Mouse (Mus musculus) skeletal muscle tissue, adult 2 months (tissue): Measurements from ENCODE around the gene Appl1.

ENCODE experiments used
- DNase-seq: peaks from one replicate; pipeline ENCODE4 v3.0.0-alpha.2; 2012; ENCODE audit warnings: low read depth, low spot score

Gene Appl1

DNA sequence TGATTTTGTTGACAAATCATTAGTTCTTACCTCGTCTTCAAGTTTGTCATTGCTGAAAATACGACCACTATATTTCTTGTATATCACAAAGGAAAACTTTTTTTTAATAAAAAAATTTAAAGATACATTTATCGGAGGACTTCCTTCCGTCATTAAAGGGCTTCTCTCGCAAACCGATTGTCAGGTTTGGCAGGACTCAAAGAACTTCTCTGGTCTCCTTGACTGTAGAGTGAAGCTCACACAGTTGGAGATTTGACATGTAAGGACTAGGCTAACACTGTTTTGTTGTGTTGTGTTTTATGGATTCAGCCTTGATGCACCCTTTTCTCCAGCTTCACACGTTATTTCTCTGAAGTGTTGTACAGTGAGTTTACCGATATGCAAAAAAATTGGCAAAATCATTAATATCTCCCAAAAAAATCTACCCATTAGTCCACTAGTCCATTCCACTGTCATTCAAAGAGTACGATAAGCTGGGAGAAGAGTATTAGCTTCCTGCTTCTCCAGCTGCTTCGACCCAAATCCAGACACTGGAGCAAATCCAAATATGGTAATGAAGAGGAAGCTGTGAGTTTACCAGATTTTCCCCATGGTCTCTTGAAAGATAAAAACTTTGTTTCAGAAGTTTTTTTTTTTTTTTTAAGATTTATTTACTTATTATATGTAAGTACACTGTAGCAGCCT lies at the start of gene Appl1:
Appl1 (minus strand) TSS at position 127 of the 684 bp plus-strand sequence.
- no peak for DNase-seq

DNA sequence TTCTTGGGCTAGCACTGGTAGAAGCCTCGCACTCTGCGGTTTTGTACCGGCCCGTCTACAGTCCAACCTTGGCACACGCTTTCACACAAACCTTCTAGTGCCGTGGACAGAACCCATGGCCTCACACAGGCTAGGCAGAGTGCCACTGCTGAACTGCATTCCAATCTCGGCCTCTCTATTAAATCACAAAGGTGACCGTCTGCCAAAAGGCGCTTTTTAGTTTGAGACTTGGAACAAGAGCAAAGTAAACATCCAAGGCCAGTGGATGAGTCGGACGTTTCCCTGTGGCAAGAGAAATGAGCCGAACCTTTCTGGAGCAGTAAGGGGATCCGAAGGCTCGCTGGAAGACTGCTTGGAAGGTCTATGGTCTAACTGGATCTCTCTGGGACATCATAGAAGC lies 48.8 kb upstream of the Appl1 start:
- no peak for DNase-seq

DNA sequence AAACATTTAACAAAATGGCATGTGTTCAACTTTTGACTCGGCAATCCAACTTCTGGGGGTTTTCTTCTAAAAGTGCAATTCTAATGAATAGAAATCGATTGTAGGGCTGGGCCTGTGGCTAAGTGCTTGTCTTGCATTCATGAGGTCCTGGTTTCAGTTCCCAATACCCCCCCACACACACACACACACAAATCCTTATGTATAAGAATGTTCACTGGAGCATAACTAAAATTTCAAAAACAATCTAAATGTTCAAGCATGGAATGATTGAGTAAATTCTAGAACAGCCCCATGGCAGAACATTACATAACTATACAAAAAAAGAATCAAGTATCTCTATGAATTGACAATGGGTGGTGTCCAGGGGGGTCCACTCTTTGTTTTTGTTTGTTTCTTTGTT lies 46.9 kb upstream of the Appl1 start:
- no peak for DNase-seq

DNA sequence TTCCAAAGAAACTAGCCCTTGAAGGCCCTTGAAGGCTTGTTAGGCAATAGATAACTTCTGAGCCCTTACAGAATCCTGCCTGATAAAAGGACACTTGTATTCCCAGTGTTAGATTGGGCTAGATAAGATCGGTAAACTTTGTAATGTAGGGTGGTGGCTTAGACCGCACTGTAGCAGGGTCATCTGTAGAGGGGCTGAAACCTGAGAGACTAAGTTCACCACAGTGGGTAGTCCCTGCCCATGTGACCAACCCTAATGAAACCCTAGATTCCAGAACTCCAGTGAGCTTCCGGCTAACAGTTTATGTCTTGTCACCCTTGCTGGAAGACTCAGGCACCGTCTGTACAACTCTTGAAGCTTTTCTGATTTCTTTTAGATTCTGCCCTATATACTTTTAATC lies 42.6 kb upstream of the Appl1 start:
- no peak for DNase-seq

DNA sequence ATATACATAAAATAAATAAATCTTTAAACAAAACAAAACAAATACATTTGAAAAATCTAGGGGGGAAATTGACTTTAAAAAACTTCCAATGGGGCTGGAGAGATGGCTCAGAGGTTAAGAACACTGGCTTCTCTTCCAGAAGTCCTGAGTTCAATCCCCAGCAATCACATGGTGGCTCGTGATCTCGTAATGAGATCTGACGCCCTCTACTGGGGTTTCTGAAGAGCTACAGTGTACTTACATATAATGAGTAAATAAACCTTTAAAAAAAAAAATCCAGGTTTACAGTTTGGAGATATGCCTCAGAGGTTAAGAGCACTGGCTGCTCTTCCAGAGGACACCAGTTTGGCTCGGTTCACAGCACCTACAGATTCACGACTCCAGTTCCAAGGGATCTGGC lies 40.5 kb upstream of the Appl1 start:
- DNase-seq = no peak

DNA sequence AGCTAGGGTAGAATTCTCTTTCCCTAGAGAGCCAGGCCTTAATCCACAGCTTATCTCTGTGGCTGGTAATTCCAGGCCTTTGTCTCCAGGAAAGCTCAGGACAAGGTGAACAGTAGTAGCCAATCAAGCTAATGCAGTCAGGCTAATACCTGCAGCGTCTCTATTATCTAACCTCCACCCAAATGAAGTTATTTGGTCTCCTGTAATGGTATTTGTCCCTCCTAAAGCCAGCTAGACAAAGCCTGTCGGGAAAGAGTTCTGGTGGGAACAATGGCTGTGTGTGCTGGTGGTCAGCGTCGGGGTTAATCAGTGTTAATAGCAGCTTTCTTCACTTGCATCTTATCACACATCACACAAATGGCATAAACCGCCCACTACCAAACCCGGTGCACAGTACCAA lies 34.9 kb upstream of the Appl1 start:
- DNase-seq = no peak

DNA sequence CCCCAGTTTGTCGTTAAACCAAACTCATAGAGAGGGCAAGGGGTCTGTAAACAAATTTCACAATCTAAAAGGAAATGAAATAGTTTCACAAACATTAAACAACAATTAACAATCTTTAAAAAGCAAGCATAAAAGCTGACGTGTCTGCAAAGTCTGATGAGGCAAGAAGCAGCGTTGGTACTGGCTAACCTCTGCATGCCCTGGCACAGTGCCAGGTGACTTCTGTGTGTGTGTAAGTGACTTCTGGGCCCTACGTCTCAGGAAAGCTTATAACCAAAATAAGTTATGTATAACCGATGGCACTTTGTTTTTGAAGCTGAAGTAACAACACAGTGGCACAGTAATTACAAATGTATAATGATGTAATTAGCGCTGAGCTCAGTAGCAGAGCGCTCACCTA lies 33.9 kb upstream of the Appl1 start:
- DNase-seq = no peak

DNA sequence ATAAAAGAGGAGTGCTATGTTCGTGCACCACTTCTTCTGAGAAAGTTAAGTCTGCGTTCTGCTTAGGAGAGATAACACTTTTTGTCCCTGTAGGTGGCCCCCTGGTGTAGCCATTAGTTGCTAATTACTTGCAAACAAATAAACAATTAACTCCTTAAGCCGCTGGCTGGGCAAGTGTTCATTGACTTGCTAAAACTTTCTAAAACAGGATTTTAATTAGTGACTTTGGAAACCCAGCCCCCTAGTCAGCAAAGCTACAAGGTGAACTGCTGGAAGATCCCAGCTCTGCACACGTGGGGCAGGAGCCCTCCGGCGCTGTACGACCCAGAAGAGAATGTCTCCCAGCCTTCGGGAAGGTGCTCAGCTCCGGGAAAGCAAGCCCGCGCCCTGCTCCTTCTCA lies 29.4 kb upstream of the Appl1 start:
- no peak for DNase-seq

DNA sequence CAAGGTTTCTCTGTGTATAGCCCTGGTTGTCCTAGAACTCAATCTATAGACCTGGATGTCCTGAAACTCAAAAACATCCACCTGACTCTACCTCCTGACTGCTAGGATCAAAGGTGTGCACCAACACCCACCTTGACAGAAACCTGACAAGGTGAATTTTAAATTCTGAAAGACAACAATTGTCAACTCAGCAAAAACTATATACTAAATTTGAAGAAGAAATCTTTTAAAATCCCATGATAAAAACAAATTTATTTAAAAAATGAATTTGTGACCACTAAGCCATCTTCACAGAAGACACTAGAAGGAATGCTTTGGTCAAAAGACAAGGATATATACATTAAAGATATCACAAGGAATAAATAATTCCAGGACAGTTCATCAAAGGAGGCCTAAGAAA lies 25.2 kb upstream of the Appl1 start:
- DNase-seq = no peak

DNA sequence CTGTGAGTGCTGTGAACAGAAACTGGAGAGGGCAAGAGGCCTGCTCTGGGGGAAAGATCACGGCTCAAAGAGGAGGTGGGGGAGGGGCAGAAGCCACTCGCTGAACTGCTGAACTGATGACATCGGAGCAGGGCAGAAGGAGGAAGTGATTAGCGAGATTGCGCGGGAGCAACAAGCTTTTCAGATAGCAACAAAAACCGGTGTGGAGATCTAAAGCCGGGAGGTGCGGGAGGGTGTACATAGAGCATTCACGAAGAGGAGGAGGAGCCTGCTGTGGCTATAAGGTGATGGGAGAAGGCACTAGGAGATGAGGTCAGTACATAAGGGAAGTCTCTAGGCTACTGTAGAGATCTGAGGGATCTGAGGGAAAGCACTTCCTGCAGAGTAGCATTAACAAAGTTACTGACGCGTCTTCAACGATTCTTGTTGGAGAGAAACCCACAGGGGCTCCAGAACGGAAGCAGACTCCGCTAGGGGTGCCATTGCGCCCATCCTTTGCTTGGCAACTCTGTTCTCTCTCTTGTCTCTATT lies 23.2 kb upstream of the Appl1 start, which contains the start of gene Hesx1:
Hesx1 (plus strand) TSS at position 206 of the 531 bp plus-strand sequence.
- peak; percentile 18 for DNase-seq

DNA sequence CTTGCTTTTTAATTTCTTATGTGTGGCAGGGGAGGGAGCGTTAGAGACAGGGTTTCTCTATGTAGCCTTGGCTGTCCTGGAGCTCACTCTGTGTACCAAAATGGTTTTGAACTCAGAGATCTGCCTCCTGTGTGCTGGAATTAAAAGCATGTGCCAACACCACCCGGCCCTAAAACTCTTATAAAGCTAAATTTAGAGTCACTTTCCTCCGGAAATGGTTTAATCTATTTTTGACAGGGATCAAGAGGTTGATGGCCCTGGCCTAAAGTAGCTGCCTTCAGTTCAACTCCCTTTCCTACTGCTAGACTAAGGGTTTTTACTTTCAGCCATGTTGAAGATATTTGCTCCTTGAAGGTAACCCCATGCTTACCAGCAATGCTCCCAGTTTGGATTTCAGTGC lies 22.4 kb upstream of the Appl1 start:
- no peak for DNase-seq

DNA sequence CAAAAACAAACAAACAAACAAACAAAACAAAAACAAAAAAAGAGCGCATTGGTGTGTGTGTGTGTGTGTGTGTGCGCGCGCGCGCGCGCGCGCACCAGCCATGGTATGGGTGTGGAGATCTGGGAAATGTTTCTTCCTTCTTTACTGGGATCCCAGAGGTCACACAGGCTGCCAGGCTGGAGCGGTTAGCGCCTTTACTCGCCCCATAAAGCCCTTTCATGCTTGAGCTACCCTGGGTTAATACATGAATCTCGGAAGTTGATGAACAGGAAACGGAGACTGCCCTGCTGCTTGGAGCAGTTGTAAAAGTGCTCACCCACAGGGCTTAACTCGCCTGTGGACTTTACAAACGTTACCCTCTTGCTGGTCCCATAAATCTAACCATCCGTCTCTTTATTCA lies 20.6 kb upstream of the Appl1 start:
- no peak for DNase-seq

DNA sequence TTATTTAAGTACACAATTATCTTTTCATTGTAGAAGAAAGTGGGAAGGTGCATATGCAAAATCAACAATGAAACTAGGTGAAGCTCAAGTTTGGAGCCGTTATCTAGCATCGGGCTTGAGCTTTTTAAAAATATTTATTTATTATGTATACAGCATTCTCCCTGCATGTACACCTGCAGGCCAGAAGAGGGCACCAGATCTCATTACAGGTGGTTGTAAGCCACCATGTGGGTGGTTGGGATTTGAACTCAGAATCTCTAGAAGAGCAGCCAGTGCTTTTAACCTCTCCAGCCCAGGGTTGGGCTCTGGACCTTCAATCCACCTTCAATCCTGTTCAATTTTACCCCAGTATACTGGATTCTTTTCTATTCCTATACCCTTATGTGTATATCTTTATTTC lies 17.7 kb upstream of the Appl1 start:
- DNase-seq = no peak

DNA sequence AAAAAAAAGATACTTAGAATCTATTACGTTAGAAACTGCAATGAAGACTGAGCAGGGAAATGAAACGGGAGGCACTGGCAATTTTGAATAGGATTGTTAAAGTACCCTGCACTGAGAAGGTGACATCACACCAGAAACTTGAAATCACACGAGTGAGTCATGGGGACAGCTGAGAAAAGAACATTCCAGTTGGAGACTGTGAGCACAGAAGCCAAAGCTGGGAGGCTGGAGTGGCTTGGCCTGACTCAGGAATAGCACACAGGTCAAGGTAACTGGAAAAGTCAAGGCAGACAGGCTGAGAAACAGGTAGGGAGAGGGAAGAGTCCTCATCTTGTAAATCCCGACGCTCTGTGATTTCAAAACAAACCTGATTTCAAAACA lies 11.1 kb upstream of the Appl1 start:
- no peak for DNase-seq

DNA sequence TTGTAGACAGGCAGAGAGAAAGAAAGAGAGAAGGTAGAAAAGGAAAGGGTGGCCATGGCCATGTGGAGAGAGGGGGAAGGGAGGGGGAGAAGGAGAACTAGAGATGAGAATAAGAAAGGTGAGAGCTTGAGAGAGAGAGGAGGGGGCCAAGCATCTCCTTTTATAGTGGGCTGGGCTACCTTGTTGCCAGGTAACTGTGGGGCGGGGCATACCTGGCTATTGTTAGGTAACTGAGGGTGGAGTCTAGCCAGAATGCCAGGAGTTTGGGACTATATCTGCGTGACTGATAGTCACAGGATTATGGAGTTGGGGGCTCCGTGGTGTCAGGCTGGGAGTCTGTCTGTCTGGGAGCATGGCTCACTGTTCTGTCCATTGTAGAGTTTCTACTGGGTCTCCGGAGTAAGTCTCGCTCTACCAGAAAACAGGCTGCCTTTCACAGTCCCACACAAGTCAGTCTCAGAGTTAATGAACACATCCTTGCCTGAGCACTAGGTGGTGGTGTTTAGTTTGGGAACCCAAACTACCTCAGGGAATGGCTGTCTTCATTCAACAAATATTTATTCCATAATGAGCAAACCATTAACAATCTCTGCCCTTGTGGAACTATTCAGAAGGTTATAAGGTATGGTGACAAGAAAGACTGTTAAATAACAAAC lies 10.6 kb upstream of the Appl1 start:
- DNase-seq = no peak

DNA sequence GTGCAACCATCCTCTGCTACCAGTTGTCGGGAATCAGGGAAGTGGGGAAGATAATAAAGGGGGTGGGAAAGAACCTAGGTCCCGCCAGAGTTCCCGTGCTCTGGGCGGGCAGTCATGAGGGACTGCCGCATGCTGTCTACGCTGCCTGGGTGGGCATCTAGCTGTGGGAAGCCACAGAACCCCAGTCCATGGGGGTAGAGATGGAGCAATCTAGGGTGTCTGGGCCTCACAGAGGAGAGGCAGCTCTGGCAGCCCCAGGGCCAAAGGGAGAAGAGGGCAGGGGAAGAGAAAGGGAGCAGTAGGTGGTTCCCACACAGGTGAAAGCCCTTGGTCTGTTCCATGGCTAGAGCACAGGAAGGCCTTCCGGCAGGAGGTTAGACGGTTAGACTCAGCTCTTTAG lies 10.0 kb upstream of the Appl1 start:
- DNase-seq = no peak

DNA sequence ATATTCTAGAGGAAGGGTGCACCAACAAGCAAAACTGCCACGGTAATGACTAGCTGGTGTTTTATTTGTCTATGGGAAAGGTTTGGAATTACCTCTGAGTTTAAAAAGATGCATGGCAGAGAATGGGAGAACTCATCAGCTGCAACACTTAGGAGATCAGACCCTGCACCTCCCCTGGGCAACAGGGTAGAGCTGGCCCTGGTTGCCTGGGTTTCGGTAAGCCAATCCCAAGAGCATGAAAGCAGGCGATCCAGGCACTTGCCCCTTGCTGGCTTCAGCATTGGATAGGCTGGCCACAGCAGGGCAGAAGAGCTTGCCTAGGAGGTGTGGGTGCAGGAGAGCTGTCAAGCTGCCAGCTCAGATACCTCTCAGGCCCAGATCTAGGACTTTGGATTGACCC lies 8.8 kb upstream of the Appl1 start:
- DNase-seq = no peak

DNA sequence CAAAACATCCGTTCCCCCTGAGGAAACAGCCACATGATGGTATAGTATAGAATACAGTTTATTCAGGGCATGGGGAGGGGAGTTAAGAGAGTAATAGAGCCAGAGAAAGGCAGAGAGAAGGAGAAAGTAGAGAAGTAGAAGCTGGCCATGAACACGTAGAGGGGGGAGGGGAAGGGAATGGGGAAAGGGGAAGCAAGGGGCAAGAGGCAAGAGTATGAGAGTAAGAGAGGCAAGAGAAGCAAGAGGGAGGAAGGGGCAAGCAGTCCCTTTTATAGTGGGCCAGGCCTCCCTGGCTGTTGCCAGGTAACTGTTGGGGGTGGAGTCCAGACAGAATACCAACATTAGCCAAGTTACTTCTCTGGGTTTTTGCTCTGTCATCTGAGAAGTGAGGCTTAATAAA lies 6.5 kb upstream of the Appl1 start:
- DNase-seq = no peak

DNA sequence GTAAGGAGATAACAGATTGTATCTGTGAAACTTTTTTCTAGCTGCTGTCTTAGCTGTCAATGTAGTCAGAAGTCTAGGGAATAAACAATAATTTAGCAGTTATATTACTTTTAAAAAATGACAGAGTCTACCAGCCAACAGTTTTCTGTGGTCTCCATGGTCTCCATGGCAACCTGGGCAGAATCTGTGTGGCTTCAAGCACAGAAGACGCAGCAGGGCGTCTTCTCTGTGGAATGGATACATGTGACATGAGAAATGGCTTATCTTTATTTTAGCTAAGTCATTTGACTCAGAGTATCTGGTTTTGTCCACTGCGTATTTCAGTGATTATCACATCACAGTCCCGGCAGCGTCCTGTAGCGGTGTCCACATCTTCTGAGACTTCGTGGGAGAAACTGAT lies 5.2 kb upstream of the Appl1 start:
- no peak for DNase-seq

DNA sequence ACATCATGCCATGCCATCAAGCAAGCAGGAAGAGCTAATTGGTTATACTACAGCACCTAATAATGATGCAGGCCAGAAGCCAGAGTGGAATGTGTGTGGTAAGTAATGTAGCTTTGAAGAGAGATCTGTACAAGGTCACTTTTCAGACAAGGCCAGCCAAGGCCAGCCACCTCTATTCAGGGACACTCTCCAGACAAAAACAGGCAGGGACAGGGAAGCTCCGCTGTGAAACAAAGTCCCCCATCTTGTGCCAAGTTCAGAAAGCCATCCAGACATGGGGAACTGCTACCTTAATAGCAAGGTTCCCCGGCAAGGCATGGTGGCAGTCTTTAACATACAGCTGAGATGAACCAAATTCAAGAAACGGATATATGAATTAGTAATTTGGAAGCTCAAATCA lies 4.5 kb upstream of the Appl1 start:
- DNase-seq = no peak

DNA sequence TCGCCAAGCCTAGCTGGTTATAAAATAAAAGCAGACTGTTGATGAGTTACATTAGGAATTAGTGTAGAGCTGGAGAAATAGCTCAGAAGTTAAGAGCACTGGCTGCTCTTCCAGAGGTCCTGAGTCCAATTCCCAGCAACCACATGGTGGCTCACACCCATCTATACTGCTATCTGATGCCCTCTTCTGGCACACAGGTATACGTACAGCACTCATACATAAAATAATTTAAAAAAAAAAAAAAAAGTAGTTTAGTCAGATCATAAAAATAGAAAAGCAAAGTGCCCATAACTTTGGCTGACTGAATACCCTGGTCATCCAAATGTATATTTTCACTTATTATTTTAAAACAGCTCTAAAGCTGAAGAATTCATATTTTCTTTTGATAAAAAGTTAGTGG lies 2.1 kb upstream of the Appl1 start:
- no peak for DNase-seq

DNA sequence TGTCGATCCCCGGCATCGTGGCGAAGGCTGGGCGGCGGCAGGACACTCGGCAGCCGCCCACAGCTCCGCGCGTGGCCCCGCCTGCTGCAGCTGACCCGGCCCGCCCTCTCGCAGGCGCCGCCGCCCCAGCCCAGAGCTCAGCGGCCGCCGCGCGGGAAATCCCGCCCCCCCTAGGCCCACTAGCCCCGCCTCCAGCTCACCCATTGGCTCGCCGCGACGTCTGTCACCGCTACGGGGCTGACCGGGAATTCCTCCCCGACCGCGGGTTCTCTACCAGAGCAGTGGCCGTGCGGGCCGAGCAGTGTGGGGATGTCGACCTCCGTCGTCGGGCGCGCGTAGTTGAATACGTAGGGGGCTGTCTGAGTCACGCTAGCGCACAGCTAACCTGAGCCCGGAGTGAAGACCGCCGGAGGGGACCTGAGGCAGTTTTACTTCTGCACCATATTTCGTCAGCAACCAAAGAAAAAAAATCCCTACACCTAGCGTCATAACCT lies 546 bp downstream of the Appl1 start:
- peak; percentile 94 for DNase-seq

DNA sequence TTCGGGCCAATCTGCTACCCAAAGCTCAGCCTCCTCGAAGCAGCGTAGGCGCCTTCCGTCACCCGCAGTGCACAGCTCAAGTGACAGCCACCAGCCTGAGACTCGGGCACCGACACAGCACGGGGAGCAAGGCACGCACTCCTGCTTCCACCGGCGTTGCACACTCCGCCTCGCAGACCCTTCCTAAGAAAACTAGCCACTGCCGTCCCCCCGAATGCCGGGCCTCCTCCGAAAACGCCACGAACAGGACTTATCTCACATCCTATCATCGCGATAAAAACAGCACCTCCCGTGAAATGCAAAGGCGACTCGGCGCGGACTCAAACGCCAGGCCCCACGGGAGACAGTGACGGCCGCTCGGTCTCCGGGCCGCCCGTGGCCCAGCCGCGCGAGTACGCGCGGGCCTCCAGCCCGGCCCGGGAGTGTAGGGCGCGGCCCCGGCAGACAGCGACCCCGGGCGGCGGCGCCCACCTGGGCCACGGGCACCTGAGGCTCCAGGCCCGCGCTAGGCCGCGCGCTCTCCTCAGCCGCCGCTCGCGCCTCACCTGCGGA lies 1.1 kb downstream of the Appl1 start:
- peak; percentile 36 for DNase-seq
